ENCODE assay signal across 7 mouse cellular contexts in the genomic region with DNA sequence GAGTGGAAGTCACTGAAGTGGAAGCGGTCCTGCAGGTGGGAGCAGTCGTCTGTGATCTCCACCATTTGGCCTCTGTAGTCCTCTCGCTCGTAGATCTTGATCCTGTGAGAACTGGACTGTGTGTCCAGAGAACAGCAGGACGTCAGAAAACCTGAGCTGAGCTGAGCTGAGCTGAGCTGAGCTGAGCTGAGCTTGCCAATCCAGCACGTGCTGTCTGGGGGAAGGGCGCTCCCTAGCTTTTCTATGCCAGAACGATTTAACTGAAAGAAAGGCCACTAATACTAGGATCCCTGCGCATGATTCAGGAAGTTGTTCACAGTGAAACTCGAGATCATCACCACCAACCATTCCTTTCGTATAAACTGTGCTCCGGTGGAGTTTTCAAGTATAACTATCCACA. TPM values are rescaled to one million over a fixed set of nuclear protein-coding genes. Genes with fewer than 3 reads are reported as not detected.
DNase-seq lines count a peak whose midpoint lies in the region; ATAC-seq lines count a peak whose summit lies in the region.

No protein-coding gene starts in this region.

- WGBS in midbrain, embryonic 14.5 days, result 55% methylated on average over 12 of the region's 12 CpGs
- WGBS in midbrain, embryonic 10.5 days, result 55% methylated on average over 12 of the region's 12 CpGs
- 36% methylated on average over 12 of the region's 12 CpGs for WGBS in kidney, embryonic 16.5 days

- H3K4me1 ChIP-seq in midbrain, embryonic 14.5 days (ENCODE audit: control insufficient read depth, insufficient read depth, low read length), result no peaks in the 10 kb centered on the region
- H3K4me1 ChIP-seq in midbrain, embryonic 10.5 days, result peaks cover 15% of the 10 kb centered on the region
- peaks cover 5% of the 10 kb centered on the region; the same call in 1 of the 2 replicates for H3K4me1 ChIP-seq in kidney, embryonic 16.5 days (ENCODE audit: insufficient read depth, low read length)

- peak; percentile 14 for DNase-seq in midbrain, embryonic 14.5 days
- no peak for DNase-seq in midbrain, embryonic 10.5 days (ENCODE audit: low spot score)
- peak; percentile 74 to 76 for DNase-seq in cerebellum, postnatal 14 days
- peak; percentile 20 to 35 for DNase-seq in right cerebral cortex, adult 2 months (ENCODE audit: low spot score in 2 of 2)
- DNase-seq in thymus, postnatal 0 days (ENCODE audit: low spot score), result no peak
- no peak for DNase-seq in spleen, adult 12 weeks (ENCODE audit: low spot score)

- no peak overlapping the region for H3K4me2 ChIP-seq in midbrain, embryonic 14.5 days (ENCODE audit: low read length)
- H3K4me2 ChIP-seq in kidney, embryonic 16.5 days (replicated peaks; ENCODE audit: low read depth, low read length), result no peak overlapping the region

- no peak overlapping the region for H3K9ac ChIP-seq in midbrain, embryonic 14.5 days (replicated peaks; ENCODE audit: low read length)
- no peak overlapping the region for H3K9ac ChIP-seq in kidney, embryonic 16.5 days (replicated peaks; ENCODE audit: low read length)

- H3K27ac ChIP-seq in midbrain, embryonic 14.5 days (replicated peaks; ENCODE audit: low read depth, low read length), result no peak overlapping the region
- no peak overlapping the region for H3K27ac ChIP-seq in midbrain, embryonic 10.5 days (replicated peaks)
- no peak overlapping the region for H3K27ac ChIP-seq in kidney, embryonic 16.5 days (ENCODE audit: low read length)

- no peak overlapping the region for H3K4me3 ChIP-seq in midbrain, embryonic 14.5 days (replicated peaks; ENCODE audit: low read depth, low read length)
- H3K4me3 ChIP-seq in midbrain, embryonic 10.5 days, result no peak overlapping the region
- H3K4me3 ChIP-seq in kidney, embryonic 16.5 days (ENCODE audit: low read length), result no peak overlapping the region

- no peaks in the 10 kb centered on the region for H3K27me3 ChIP-seq in midbrain, embryonic 14.5 days (ENCODE audit: control insufficient read depth, insufficient read depth, low read length)
- H3K27me3 ChIP-seq in midbrain, embryonic 10.5 days (ENCODE audit: low read depth, poor library complexity, severe bottlenecking), result no peaks in the 10 kb centered on the region
- H3K27me3 ChIP-seq in kidney, embryonic 16.5 days (ENCODE audit: insufficient read depth, low read length), result no peaks in the 10 kb centered on the region

- no peak for ATAC-seq in midbrain, embryonic 14.5 days (ENCODE audit: low FRiP score, low TSS enrichment)
- ATAC-seq in kidney, embryonic 16.5 days (ENCODE audit: low FRiP score, low TSS enrichment), result peak; percentile 85

- no peaks in the 10 kb centered on the region for H3K9me3 ChIP-seq in midbrain, embryonic 14.5 days (ENCODE audit: control insufficient read depth, low read length)
- no peaks in the 10 kb centered on the region for H3K9me3 ChIP-seq in midbrain, embryonic 10.5 days (replicated peaks)
- no peaks in the 10 kb centered on the region for H3K9me3 ChIP-seq in kidney, embryonic 16.5 days (ENCODE audit: low read length)

- H3K36me3 ChIP-seq in midbrain, embryonic 14.5 days (ENCODE audit: control insufficient read depth, insufficient read depth, low read length), result no peaks in the 10 kb centered on the region
- no peaks in the 10 kb centered on the region for H3K36me3 ChIP-seq in midbrain, embryonic 10.5 days
- H3K36me3 ChIP-seq in kidney, embryonic 16.5 days (ENCODE audit: insufficient read depth, low read length), result no peaks in the 10 kb centered on the region

RNA-seq across cellular contexts. Expression of a gene that starts 2.2 kb away (rescaled TPM):
- not detected in 2 replicates for polyA plus RNA-seq in midbrain, embryonic 14.5 days (2014; fragmentation: Nextera tagmentation; extraction: Ambion mirVana)
- polyA plus RNA-seq in midbrain, embryonic 10.5 days (2016; fragmentation: Nextera tagmentation; extraction: Ambion mirVana), result 0.46 and 1.2 TPM in 2 replicates
- polyA plus RNA-seq in kidney, embryonic 16.5 days (2015; fragmentation: Nextera tagmentation; extraction: Ambion mirVana), result not detected in 2 replicates
- polyA plus RNA-seq in thymus, postnatal 0 days (2015; fragmentation: Nextera tagmentation; extraction: Ambion mirVana), result not detected in 2 replicates

RNA-seq across cellular contexts. Expression of a gene that starts 14.5 kb away (rescaled TPM):
- polyA plus RNA-seq in midbrain, embryonic 14.5 days (2014; fragmentation: Nextera tagmentation; extraction: Ambion mirVana), result not detected in 2 replicates
- not detected in 2 replicates for polyA plus RNA-seq in midbrain, embryonic 10.5 days (2016; fragmentation: Nextera tagmentation; extraction: Ambion mirVana)
- polyA plus RNA-seq in kidney, embryonic 16.5 days (2015; fragmentation: Nextera tagmentation; extraction: Ambion mirVana), result not detected in 2 replicates
- polyA plus RNA-seq in thymus, postnatal 0 days (2015; fragmentation: Nextera tagmentation; extraction: Ambion mirVana), result not detected in 2 replicates

RNA-seq across cellular contexts. Expression of a gene that starts 16.2 kb away (rescaled TPM):
- not detected in 2 replicates for polyA plus RNA-seq in midbrain, embryonic 14.5 days (2014; fragmentation: Nextera tagmentation; extraction: Ambion mirVana)
- polyA plus RNA-seq in midbrain, embryonic 10.5 days (2016; fragmentation: Nextera tagmentation; extraction: Ambion mirVana), result 0.15 and 0.42 TPM in 2 replicates
- polyA plus RNA-seq in kidney, embryonic 16.5 days (2015; fragmentation: Nextera tagmentation; extraction: Ambion mirVana), result 3.0 and 3.9 TPM in 2 replicates
- polyA plus RNA-seq in thymus, postnatal 0 days (2015; fragmentation: Nextera tagmentation; extraction: Ambion mirVana), result 0.39 and 0.72 TPM in 2 replicates

RNA-seq across cellular contexts. Expression of a gene that starts 24.7 kb away (rescaled TPM):
- polyA plus RNA-seq in midbrain, embryonic 14.5 days (2014; fragmentation: Nextera tagmentation; extraction: Ambion mirVana), result not detected in 2 replicates
- polyA plus RNA-seq in midbrain, embryonic 10.5 days (2016; fragmentation: Nextera tagmentation; extraction: Ambion mirVana), result 0.24 TPM in 1 of 2 replicates, not detected in the other
- not detected in 2 replicates for polyA plus RNA-seq in kidney, embryonic 16.5 days (2015; fragmentation: Nextera tagmentation; extraction: Ambion mirVana)
- 0.36 and 0.37 TPM in 2 replicates for polyA plus RNA-seq in thymus, postnatal 0 days (2015; fragmentation: Nextera tagmentation; extraction: Ambion mirVana)

RNA-seq across cellular contexts. Expression of a gene that starts 33.3 kb away (rescaled TPM):
- not detected in 2 replicates for polyA plus RNA-seq in midbrain, embryonic 14.5 days (2014; fragmentation: Nextera tagmentation; extraction: Ambion mirVana)
- polyA plus RNA-seq in midbrain, embryonic 10.5 days (2016; fragmentation: Nextera tagmentation; extraction: Ambion mirVana), result not detected in 2 replicates
- polyA plus RNA-seq in kidney, embryonic 16.5 days (2015; fragmentation: Nextera tagmentation; extraction: Ambion mirVana), result not detected in 2 replicates
- not detected in 2 replicates for polyA plus RNA-seq in thymus, postnatal 0 days (2015; fragmentation: Nextera tagmentation; extraction: Ambion mirVana)

Comparison
In these comparisons a context has a peak if more than half of its experiments do, and no peak if none do; other contexts are left out.
1. DNase-seq: peak in midbrain, embryonic 14.5 days (single experiment), cerebellum, postnatal 14 days (2 of 2) and right cerebral cortex, adult 2 months (2 of 2); none in midbrain, embryonic 10.5 days (single experiment), thymus, postnatal 0 days (single experiment) and spleen, adult 12 weeks (single experiment).